Mouse (Mus musculus) small intestine, adult 2 months (tissue): ENCODE measurements at regions not wholly inside any gene's neighbourhood (a gene's known extent, or its start where the extent isn't known, plus 50 kb on each side); places are given as distances from the start of the nearest gene placed in this dataset.

ENCODE experiments used
- CTCF ChIP-seq: fragments of 200-500 bp; IDR thresholded peaks from 2 replicates; pipeline ENCODE4 v1.5.1; 2012; ENCODE audit warnings: low read depth, mild to moderate bottlenecking, control low read depth, inconsistent platforms, low read length, moderate library complexity, mixed read lengths; ENCODE audit not compliant: insufficient replicate concordance, insufficient read length; ENCODE audit errors: extremely low read depth
- POLR2A ChIP-seq: fragments of 200-500 bp; IDR thresholded peaks from 2 replicates; pipeline ENCODE4 v1.6.1; 2012; ENCODE audit warnings: low read depth, mild to moderate bottlenecking, control low read depth, inconsistent platforms, low read length, moderate library complexity

GRCm38 (mm10) chr9:31719309-31719708 is 194.0 kb downstream of the Barx2 start:
- TF ChIP-seq CTCF (no peak), POLR2A (no peak)
